Mouse (Mus musculus): ENCODE measurements at regions not wholly inside any gene's neighbourhood (a gene's known extent, or its start where the extent isn't known, plus 50 kb on each side); places are given as distances from the start of the nearest gene placed in this dataset.

- DNase-seq: no peak
- H3K4me1 ChIP-seq (ENCODE audit: control insufficient read depth, insufficient read depth, low read length): no peaks in the 10 kb centered on the region
- no peak overlapping the region for H3K27ac ChIP-seq (ENCODE audit: insufficient read depth, low read length)
- no peak overlapping the region for H3K4me3 ChIP-seq (replicated peaks; ENCODE audit: insufficient read depth, low read depth, low read length)
- H3K27me3 ChIP-seq (ENCODE audit: control insufficient read depth, insufficient read depth, low read length): no peaks in the 10 kb centered on the region
- WGBS: 46% methylated on average over 18 of the region's 18 CpGs
- TF ChIP-seq CTCF (IDR thresholded peaks at IDR 0.05; ENCODE audit: borderline replicate concordance, insufficient read depth, low read depth, low read length) (no peak), POLR2A (IDR thresholded peaks at IDR 0.05; ENCODE audit: borderline replicate concordance, insufficient read depth, low read length) (no peak)
These were observed 146.4 kb downstream of the Mrm1 start for GRCm38 (mm10) chr11:84672841-84673473.

GRCm38 (mm10) chr11:84671585-84671984 lies 146.2 kb upstream of the Lhx1 start:
- Histone ChIP-seq H3K27me3 (ENCODE audit: control insufficient read depth, insufficient read depth, low read length) (no peaks in the 10 kb centered on the region), H3K4me3 (replicated peaks; ENCODE audit: insufficient read depth, low read depth, low read length) (no peak overlapping the region), H3K27ac (ENCODE audit: insufficient read depth, low read length) (no peak overlapping the region), H3K4me1 (ENCODE audit: control insufficient read depth, insufficient read depth, low read length) (no peaks in the 10 kb centered on the region)
- TF ChIP-seq POLR2A (IDR thresholded peaks at IDR 0.05; ENCODE audit: borderline replicate concordance, insufficient read depth, low read length) (no peak), CTCF (IDR thresholded peaks at IDR 0.05; ENCODE audit: borderline replicate concordance, insufficient read depth, low read depth, low read length) (no peak)
- DNase-seq: no peak
- 71% methylated on average over 6 of the region's 6 CpGs for WGBS

- DNase-seq: no peak
- Histone ChIP-seq H3K27me3 (ENCODE audit: control insufficient read depth, insufficient read depth, low read length) (no peaks in the 10 kb centered on the region), H3K4me1 (ENCODE audit: control insufficient read depth, insufficient read depth, low read length) (no peaks in the 10 kb centered on the region), H3K4me3 (replicated peaks; ENCODE audit: insufficient read depth, low read depth, low read length) (no peak overlapping the region), H3K27ac (ENCODE audit: insufficient read depth, low read length) (no peak overlapping the region)
- WGBS: 73% methylated on average over 4 of the region's 4 CpGs
- TF ChIP-seq CTCF (IDR thresholded peaks at IDR 0.05; ENCODE audit: borderline replicate concordance, insufficient read depth, low read depth, low read length) (no peak), POLR2A (IDR thresholded peaks at IDR 0.05; ENCODE audit: borderline replicate concordance, insufficient read depth, low read length) (no peak)
These were observed 142.4 kb upstream of the Lhx1 start for GRCm38 (mm10) chr11:84667711-84668110.

GRCm38 (mm10) chr11:84664258-84664657 lies 138.9 kb upstream of the Lhx1 start:
- Histone ChIP-seq H3K4me3 (replicated peaks; ENCODE audit: insufficient read depth, low read depth, low read length) (no peak overlapping the region), H3K4me1 (ENCODE audit: control insufficient read depth, insufficient read depth, low read length) (no peaks in the 10 kb centered on the region), H3K27me3 (ENCODE audit: control insufficient read depth, insufficient read depth, low read length) (no peaks in the 10 kb centered on the region), H3K27ac (ENCODE audit: insufficient read depth, low read length) (no peak overlapping the region)
- 87% methylated on average over 3 of the region's 3 CpGs for WGBS
- TF ChIP-seq CTCF (IDR thresholded peaks at IDR 0.05; ENCODE audit: borderline replicate concordance, insufficient read depth, low read depth, low read length) (no peak), POLR2A (IDR thresholded peaks at IDR 0.05; ENCODE audit: borderline replicate concordance, insufficient read depth, low read length) (no peak)
- DNase-seq: no peak

- 47% methylated on average over 7 of the region's 7 CpGs for whole genome bisulfite sequencing
- no peak for DNase-seq
- no peak overlapping the region for H3K27ac ChIP-seq (ENCODE audit: insufficient read depth, low read length)
- no peak overlapping the region for H3K4me3 ChIP-seq (replicated peaks; ENCODE audit: insufficient read depth, low read depth, low read length)
- H3K4me1 ChIP-seq (ENCODE audit: control insufficient read depth, insufficient read depth, low read length): no peaks in the 10 kb centered on the region
- H3K27me3 ChIP-seq (ENCODE audit: control insufficient read depth, insufficient read depth, low read length): no peaks in the 10 kb centered on the region
- TF ChIP-seq CTCF (IDR thresholded peaks at IDR 0.05; ENCODE audit: borderline replicate concordance, insufficient read depth, low read depth, low read length) (no peak), POLR2A (IDR thresholded peaks at IDR 0.05; ENCODE audit: borderline replicate concordance, insufficient read depth, low read length) (no peak)
These were observed 136.6 kb upstream of the Lhx1 start for GRCm38 (mm10) chr11:84661981-84662380.

- Histone ChIP-seq H3K27ac (ENCODE audit: insufficient read depth, low read length) (no peak overlapping the region), H3K27me3 (ENCODE audit: control insufficient read depth, insufficient read depth, low read length) (no peaks in the 10 kb centered on the region), H3K4me1 (ENCODE audit: control insufficient read depth, insufficient read depth, low read length) (no peaks in the 10 kb centered on the region), H3K4me3 (replicated peaks; ENCODE audit: insufficient read depth, low read depth, low read length) (no peak overlapping the region)
- DNase-seq: no peak
- TF ChIP-seq CTCF (IDR thresholded peaks at IDR 0.05; ENCODE audit: borderline replicate concordance, insufficient read depth, low read depth, low read length) (no peak), POLR2A (IDR thresholded peaks at IDR 0.05; ENCODE audit: borderline replicate concordance, insufficient read depth, low read length) (no peak)
- 30% methylated on average over 8 of the region's 8 CpGs for WGBS
These were observed 135.5 kb upstream of the Lhx1 start for GRCm38 (mm10) chr11:84660877-84661276.

GRCm38 (mm10) chr11:84659370-84659937 lies 134.1 kb upstream of the Lhx1 start:
- DNase-seq: no peak
- Histone ChIP-seq H3K27ac (ENCODE audit: insufficient read depth, low read length) (no peak overlapping the region), H3K4me3 (replicated peaks; ENCODE audit: insufficient read depth, low read depth, low read length) (no peak overlapping the region), H3K27me3 (ENCODE audit: control insufficient read depth, insufficient read depth, low read length) (no peaks in the 10 kb centered on the region), H3K4me1 (ENCODE audit: control insufficient read depth, insufficient read depth, low read length) (no peaks in the 10 kb centered on the region)
- WGBS: 87% methylated on average over 7 of the region's 7 CpGs
- no peak for TF ChIP-seq CTCF (IDR thresholded peaks at IDR 0.05; ENCODE audit: borderline replicate concordance, insufficient read depth, low read depth, low read length)
- TF ChIP-seq POLR2A (IDR thresholded peaks at IDR 0.05; ENCODE audit: borderline replicate concordance, insufficient read depth, low read length): no peak

- no peaks in the 10 kb centered on the region for H3K4me1 ChIP-seq (ENCODE audit: control insufficient read depth, insufficient read depth, low read length)
- no peak for DNase-seq
- no peak overlapping the region for H3K27ac ChIP-seq (ENCODE audit: insufficient read depth, low read length)
- TF ChIP-seq POLR2A (IDR thresholded peaks at IDR 0.05; ENCODE audit: borderline replicate concordance, insufficient read depth, low read length) (no peak), CTCF (IDR thresholded peaks at IDR 0.05; ENCODE audit: borderline replicate concordance, insufficient read depth, low read depth, low read length) (no peak)
- H3K27me3 ChIP-seq (ENCODE audit: control insufficient read depth, insufficient read depth, low read length): no peaks in the 10 kb centered on the region
- WGBS: 59% methylated on average over 8 of the region's 8 CpGs
- H3K4me3 ChIP-seq (replicated peaks; ENCODE audit: insufficient read depth, low read depth, low read length): no peak overlapping the region
These were observed 128.1 kb upstream of the Lhx1 start for GRCm38 (mm10) chr11:84653481-84653880.
